Mouse (Mus musculus): ENCODE measurements at regions not wholly inside any gene's neighbourhood (a gene's known extent, or its start where the extent isn't known, plus 50 kb on each side); places are given as distances from the start of the nearest gene placed in this dataset.

DNA sequence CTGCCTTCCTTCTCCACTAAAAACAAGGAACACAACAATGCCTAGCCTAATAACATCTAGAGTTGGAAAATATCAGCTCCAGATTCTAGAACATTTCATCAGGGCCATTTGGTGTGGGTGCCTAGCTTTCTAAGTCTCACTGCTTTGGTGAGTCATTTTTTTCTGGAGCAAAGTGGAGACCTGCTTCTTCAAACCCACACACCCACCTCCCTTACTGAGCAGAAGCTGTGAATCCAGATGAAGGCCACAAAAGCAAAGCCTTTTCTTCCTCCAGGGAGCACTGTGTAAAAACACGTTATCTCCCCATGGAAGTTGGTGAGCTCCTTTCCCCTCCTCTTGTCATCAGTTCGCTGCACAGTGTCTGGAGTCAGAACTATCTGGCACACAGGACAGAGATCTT lies 294.1 kb downstream of the Mex3b start:
- DNase-seq (ENCODE audit: low spot score) = no peak

DNA sequence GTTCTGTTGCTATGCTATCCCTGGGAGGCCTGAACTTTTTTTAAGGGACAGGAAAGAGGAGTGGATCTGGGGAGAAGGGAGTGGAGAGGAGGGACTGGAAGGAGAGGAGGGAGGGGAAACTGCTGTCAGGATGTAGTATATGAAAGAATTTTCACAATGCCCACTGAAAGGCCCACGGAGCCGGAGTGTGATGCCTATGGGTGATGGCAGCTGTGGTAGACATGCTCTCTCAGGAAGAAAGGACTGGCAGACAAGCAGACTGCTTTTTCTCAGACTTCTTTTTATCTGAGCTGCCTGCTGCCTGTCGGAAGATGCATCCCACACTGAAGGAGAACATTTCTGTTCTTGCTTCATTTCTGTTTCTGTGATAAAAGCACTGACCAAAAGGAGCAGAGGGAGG lies 295.7 kb downstream of the Mex3b start:
- DNase-seq (ENCODE audit: low spot score) = no peak

DNA sequence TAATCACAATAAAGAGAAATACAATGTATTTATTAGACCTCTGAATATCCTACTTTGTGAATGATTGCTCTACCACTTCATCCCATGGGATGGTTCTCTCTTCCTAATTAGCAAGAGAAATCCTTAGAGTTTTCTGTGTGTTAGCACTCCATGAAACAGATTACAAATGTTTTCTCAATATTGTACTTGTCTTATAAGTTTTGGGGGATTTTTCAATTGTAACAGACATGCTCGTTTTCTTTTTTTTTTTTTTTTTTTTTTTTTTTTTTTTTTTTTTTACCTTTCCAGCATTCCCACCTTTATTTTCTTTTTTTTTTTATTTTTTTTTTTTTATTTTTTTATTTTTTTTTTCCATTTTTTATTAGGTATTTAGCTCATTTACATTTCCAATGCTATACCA lies 312.3 kb downstream of the Mex3b start:
- no peak for DNase-seq (ENCODE audit: low spot score)

DNA sequence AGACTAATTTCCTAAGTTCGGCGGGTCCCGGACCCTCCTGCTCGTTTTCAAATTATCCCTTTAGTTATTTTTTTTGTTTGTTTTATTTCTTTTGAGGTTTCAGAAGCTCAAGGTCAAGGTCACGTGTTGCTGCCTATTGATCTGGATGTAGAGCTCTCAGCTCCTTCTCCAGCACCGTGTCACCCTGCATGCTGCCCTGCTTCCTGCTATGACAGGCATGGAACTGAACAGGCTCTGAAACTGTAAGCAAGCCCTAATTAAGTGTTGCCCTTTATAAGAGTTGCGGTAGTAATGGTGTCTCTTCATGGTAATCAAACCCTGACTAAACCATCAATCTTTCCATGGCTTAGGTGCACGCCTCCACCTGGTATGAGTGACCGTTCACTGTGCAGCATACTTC lies 319.2 kb downstream of the Mex3b start:
- DNase-seq (ENCODE audit: low spot score) = no peak

DNA sequence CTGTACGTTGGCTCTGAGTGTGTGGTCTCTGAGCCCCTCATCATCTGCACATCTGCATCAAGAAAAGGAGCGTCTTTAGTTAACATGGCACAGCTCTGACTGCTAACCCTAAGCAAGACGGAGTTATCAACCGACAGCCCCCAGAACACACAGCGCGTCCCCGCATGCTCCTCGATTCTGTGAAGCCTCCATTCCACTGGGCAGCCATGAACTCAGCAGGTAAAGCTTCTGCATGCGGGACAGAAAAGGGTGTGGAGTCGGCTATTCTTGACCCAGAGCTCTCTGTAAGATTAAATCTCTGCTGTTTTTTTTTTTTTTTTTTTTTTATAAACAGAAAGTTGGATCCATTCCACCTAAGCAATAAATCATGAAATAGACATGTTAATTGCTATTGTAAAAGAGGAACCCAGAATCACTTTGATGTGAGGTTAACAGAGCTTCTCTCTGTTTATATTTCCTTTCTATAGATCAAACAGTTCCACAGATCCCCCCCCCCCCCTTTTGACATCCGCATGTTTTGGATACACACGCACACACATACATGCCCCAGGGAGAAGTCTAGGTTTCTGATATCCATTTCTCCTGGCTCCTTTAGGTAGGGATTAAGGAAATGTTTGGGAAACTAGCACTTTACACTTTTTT lies 328.9 kb downstream of the Mex3b start:
- DNase-seq (ENCODE audit: low spot score) = no peak

DNA sequence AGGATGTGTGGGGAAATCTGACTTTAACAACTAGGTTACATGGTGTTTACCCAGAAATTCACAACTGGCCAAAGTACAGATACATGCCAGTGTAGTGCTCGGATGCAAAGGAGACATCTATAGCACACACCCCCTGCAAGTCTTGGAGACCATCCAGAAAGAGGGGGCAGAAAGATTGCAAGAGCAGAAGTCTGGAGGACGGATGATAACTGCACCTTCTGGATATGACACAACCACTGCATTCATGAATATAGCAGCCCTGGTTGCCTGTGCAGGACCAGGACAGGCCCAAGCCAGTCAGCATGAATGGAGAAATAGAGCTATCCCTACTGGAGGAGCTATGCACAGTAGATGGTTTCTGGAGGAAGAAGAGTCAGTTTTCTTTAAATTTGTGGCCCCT lies 330.4 kb downstream of the Mex3b start:
- no peak for DNase-seq (ENCODE audit: low spot score)

DNA sequence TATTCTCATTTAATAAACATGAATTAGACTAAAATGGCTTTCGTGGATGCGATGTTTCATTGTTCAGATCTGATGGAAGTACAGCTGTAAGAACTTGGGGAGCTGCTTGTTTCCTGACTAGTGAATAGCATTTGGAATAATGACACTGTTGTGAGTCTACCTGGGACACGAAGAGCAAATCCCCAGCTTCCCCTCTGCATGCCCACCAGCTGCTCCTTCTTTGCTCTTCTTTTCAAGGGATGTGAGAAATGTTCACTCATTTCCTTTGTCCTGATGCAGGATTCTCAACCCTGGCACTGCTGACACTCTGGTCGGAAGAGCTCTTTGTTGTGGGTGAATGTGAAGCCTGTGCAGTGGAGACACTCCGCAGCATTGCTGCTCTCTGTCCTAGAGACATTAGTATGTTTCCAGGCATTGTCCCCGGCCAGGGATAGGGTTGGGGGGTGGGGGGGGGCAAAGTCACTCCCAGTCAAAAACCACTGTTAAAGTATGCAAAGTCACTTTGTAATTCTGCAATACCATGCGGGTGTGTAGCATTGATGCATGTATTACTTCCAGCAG lies 334.1 kb downstream of the Mex3b start:
- peak; percentile 27 for DNase-seq (ENCODE audit: low spot score)

DNA sequence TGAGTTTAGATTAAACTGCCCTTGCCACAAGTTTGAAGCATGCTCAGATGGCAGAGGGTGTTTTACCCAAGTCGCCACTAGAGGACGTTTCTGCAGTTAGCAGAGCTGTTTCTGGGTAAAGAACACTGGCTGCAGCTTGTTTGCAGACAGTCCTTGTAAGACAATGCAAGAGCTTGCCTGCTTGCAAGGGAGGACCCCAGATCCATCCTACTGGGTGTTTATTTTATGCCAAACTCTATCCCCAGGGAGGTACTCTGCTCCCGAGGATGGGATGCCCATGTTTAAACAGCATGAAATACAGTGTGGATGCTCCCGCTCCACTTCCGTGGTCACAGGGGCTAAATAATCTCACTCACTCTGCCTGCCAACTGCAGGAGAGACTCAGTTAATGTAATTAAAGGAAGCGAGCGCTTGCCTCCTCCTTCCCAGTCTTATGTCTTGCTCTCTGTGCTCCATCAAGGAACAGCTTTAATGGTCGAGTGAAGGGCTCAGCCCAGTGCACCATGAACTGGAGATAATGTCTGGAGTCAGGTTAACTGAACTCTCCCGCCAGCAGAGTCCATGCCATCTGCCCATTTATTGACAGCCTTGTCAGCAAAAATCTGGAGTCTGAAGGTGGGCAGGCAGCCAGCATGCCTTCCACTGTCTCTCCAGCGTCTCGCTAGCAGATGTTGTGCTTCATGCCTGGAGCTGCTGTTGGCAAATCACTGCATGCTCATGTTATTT lies 334.8 kb downstream of the Mex3b start:
- peak; percentile 82 for DNase-seq (ENCODE audit: low spot score)

DNA sequence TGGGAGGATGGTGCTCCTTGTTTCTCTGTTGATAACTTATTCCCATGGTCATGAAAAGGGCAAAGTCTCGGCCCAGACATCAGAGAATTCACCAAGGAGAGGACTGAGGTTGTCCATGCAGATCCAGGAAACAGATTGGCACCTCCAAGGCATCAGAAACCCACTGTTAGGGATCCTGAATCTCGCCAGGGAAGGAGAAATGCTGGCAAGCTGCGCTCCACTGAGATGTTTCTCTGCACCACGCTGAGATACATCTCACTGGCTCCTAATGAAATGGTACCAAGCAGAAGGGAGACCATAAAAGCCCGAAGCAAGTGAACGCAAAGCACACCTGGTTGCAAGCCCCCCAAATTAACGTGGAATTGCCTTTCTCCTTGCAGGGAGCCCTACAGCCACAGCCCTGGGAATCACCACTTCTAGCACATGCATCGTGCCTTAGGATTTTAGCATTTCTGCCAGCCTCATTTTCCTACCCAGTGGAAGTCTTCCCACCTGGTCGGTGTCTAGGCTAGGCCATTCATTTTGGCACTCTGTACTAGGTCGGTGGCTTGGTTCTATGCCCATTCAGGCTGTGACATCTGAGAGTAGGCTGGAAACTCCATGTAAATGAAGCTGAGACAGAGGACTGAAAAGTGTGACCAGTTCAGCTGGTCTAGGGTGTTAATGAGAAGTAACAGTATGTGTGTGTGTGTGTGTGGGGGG lies 336.3 kb downstream of the Mex3b start:
- no peak for DNase-seq (ENCODE audit: low spot score)

DNA sequence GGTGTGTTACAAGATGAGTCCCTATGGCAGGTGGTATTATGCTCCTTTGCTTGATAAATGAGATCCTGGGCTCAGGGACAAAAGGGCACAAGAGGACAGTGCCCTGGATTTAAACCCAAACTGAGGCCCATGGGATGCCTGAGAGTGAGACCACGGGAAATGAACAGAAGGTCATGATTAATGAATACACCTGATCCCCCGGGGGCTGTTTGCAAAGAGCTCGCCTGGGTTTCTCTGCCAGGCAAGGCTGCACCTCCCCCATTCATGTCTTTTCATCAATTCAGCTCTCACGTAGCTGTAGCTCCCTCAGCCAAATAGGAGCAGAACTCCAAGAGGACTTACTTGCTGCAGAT lies 336.9 kb downstream of the Mex3b start:
- DNase-seq (ENCODE audit: low spot score) = peak; percentile 64

DNA sequence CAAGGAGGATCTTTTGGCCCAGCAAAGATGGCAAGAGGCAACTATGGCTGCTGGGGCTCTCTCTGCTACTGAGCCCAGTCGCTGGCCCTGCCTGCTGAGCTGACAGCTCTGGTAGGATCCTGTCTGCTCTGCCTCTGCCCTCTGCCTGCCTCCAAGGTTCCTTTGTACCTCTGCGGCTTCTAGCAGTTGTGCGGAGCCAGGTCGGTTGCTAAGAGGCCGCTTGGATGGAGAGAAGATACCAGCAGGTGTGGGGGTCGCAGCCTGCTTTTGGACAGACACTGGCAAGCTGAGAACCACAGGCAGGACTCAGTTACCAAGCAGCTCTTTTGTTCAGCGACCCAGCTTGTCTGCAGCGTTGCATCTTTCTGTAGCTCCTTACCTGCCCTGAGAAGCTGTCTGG lies 337.6 kb downstream of the Mex3b start:
- no peak for DNase-seq (ENCODE audit: low spot score)

DNA sequence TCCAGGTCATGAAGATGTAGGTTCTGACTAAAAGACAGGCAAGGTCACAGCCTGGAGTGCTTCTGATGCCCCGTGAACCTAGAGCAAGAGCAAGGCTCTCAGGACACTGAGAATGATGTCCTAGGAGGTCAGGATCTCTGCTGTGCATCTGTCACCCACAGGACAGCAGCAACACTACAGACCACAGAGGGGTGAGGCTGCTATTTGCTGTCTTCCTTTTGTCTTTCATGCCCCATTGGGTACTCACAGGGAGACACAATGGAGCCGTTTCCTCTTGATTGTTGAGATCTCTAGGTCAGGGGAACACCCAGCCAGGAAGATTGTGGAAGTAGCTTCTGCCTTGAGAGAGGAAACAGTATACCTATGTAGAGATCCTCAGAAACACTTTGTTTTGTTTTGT lies 339.9 kb downstream of the Mex3b start:
- no peak for DNase-seq (ENCODE audit: low spot score)

DNA sequence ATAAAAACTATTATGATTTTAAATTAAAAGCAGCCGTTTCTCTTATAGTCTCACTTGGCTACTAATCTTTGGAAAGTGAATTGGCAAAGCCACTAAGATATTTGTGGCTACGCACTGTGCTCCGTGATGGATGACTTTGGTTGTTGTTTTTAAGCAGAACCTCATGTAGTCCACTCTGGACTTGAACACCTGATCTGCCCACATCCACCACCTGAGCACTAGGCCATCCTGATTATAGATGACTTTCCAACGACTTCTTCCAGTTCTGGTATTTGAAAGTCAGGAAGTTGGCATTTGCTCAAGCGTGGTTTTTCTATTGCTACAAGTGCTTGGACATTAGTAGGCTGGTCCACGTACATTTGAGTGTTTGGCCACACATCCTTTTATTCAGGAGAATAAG lies 344.5 kb downstream of the Mex3b start:
- DNase-seq (ENCODE audit: low spot score) = no peak

DNA sequence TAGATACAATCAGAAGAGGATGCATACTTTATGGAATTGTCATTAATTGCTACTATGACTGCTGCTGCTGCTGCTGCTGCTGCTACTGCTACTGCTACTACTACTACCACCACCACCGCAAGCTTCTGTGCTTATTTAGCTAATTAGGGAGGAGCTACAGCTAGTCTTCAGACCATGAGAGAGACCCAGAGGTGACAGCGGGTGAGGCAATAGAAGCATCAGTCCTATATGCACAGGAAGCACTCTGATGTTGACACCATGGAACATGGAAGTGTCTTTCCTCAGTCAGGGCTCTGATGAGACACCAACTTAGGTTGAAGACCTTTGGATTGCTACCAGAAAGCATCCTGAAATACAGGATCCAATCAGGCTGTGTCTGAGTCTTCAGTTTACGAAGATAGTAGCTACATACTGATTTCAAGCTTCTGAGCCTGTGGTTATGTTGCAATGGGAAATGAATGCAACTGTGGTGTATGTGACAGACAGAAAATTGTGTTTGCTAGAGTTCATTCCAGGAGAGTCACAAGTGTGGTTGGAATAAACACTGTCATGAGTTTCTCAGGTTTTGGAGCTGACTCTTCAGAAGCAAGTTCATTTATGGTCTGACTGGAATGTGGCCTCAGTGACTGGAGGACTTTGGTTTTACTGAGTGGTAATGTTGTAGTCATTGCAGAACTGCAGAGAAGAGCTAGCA lies 355.0 kb downstream of the Mex3b start:
- DNase-seq (ENCODE audit: low spot score) = no peak

DNA sequence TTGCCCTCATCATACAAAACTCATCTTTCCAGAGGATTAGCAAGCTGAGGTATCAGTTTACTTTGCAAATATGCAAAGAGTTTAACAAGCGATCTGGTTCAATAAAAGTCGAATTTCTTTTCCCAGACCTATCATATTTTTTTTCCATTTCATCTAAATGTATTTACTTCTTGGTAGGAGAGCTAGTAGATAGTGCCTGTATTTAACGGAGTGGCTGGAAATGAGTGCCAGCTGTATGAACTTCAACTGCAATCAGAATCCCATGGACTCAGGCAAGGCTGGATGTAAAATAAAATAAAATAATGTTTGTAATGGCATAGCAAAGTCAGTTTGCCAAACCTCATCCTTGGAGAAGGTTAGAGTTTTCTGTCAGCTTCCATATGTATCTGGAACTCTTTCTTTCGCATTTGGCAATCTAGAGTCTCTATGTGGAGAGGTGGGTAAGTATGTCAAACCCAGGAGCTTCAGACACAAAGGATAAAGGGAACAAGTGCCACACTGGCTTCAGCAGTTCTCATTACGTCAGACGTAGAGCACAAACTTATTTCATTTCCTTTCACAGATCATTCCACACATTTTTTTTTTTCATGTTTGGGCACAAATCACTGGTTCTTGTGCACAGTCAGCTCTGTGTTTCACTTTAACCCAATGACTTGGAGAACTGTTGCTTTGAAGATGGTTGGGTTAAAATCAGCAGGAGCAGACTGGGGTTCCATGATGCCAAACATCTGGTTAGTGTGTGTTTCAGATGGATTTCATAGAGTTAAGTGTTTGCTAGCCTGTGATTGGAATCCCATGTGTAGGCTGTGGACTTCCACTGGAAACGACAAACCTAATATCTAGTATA lies 357.2 kb upstream of the Tmc3 start:
- DNase-seq (ENCODE audit: low spot score) = no peak

DNA sequence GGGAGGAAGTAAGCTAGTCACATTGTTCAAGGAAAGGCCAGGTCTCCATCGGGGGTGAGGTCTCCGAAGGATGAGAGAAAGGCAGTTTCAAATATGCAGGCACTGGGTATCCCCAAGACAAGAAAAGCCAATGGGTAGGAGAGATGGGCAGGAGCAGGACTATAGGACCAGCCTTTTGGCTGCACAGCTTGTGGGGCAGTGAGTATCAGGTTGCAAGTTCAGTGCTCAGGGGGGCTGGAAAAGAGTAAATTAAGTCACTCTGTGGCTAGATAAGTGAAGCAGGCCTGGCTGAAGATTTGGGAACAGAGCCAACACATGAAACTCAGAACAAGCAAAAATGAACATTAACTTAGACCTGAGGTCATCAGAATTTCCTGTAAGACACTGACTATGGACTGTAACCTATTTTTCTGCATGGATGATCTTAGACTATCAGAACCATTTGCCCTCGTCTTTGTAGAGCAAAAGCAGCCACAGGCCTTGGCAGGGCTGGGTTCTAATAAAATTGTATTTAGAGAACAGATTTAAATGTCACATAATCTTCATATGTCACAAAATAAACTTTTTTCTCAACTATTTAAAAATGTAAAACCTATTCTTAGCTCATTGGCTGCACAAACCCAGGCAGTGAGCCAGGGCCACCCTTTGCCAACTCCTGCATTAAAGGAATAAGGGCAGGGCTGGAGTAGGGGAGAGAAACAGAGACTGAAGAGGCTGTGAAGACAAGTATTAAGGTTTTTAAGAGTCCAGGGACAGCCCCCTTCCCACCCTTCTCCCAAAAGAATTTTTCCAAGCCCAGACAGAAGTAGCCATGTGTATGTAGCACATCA lies 354.0 kb upstream of the Tmc3 start:
- no peak for DNase-seq (ENCODE audit: low spot score)

DNA sequence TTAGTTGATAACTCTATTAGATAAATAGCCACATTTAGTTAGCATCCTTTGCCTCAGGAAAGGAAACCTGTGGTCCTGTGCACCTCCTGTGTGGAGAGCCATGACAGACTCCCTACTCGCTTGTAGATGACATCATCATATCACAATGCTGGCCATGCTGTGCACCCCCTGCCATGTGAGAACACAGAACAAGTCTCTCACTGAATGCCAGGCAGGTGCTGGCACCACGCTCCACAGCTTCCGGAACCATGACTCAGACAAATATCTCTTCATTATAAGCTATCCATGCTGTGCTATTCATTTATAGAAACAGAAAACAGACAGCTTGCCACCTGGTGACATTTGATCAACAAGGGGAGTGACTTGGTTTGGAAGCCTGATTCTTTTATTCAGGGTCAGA lies 349.1 kb upstream of the Tmc3 start:
- no peak for DNase-seq (ENCODE audit: low spot score)

DNA sequence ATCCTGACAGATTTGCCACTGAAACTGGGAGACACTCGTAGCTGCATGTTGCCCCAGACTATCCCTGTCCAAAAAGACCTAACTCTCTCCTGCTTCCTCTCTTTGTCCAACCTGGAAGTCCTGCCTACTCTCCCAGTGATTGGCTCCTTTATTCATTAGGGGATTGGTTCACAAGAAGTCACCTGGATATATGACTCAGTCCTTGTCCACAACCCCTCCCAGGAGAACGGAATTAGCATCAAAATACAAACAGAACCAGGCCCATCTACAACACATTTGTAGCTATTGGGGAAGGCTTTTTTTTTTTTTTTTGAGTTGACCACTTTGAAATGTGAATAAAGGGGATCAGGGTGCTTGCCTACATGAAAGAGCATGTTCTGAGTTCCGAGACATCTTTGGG lies 347.4 kb upstream of the Tmc3 start:
- DNase-seq (ENCODE audit: low spot score) = no peak

DNA sequence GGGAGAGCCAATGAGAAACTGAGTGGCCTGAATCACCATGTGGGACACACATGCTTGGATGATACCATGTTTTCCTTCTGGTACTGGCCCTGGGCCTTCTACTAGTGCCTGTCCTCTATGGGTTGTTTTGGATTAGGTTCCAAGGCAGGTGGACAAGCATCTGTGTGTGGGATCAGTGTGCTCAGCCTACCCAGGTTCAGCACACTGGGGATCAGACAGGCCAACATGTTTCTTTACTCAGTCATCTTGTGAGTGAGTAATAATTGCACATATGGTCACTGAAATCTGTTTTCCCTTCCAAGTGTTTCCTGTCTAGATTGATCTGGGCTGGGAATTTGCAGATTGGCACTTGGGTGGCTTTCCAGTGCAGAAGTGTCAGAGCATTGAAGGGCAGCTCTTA lies 346.6 kb upstream of the Tmc3 start:
- no peak for DNase-seq (ENCODE audit: low spot score)

DNA sequence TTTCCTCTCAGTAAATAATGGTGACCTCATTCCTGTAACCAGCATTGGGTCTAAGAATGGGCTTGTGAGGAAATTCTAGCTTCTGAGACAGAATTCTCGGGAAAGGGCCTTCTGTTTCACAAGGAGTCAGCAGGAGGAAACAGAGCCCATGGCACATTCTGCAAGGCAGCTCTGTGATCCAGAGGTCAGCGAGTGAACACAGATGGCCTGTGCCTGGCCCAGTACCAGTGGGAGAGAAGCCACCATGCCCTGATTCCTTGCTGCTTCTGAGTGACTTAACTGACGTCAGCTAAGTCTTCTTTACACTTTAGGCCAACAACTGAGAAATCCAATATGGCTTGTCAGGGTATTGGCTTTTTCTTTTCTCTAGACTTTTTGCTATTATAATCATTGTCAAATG lies 342.5 kb upstream of the Tmc3 start:
- peak; percentile 22 for DNase-seq (ENCODE audit: low spot score)

DNA sequence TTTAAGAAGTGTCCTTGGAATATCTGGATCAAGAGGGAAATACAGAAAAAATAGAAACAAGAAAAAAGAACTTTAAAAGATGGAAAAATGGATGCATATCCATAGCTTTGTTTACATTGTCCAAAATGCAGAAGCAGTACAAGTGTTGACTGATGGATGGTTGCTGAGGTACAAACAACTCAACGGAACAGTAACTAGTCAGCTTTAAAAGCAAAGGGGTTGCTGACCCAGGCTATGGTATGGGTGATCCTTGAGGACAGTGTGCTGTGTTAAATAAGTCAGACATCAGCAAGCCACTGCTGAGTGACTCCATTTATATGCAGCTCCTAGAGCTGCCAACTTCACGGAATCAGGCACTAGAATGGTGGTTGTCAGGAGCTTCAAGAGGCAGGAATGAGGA lies 338.9 kb upstream of the Tmc3 start:
- no peak for DNase-seq (ENCODE audit: low spot score)
